Mouse (Mus musculus): ENCODE results near the gene Rnaseh2a. TPM values are rescaled to one million over a fixed set of nuclear protein-coding genes. Genes with fewer than 3 reads are reported as not detected.

Gene Rnaseh2a
- polyA plus RNA-seq, 1 experiment from 2014 or later, result 121 TPM

DNA sequence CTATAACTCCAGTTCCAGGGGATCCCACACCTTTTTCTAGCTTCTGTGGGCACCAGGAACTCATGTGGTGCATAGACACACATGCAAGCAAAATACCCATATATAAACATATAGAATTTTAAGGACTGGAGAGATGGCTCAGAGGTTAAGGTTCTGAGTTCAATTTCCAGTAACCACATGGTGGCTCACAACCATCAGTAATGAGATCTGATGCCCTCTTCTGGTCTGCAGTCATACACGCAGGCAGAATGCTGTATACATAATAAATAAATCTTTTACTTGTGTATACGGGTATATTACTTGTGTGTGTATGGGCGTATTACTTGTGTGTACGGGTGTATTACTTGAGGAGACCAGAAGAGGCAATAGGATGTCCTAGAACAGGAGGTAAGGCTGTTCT is 5.6 kb downstream of the Rnaseh2a start:
- WGBS, result 89% methylated on average over 4 of the region's 4 CpGs
- Histone ChIP-seq H3K9ac (ENCODE audit: low read length) (no peak overlapping the region), H3K36me3 (ENCODE audit: control insufficient read depth, insufficient read depth, low read length) (0 out of 2 replicates have a peak, but pooled peaks cover 3% of the 10 kb centered on the region), H3K4me1 (ENCODE audit: control insufficient read depth, insufficient read depth, low read length) (peaks cover 16% of the 10 kb centered on the region), H3K4me2 (no peak overlapping the region), H3K27ac (ENCODE audit: low read depth, low read length) (no peak overlapping the region), H3K9me3 (ENCODE audit: control insufficient read depth, low read length) (no peaks in the 10 kb centered on the region), H3K27me3 (ENCODE audit: control insufficient read depth, insufficient read depth, low read length) (no peaks in the 10 kb centered on the region), H3K4me3 (ENCODE audit: low read depth, low read length) (no peak overlapping the region)
- ATAC-seq (ENCODE audit: low FRiP score) (no peak), DNase-seq (ENCODE audit: low spot score, missing footprints) (no peak)

GRCm38 (mm10) chr8:84959811-84960210 is 9.8 kb downstream of the Rnaseh2a start:
- no peak for ATAC-seq (ENCODE audit: low FRiP score)
- Histone ChIP-seq H3K9ac (ENCODE audit: low read length) (no peak overlapping the region), H3K27ac (ENCODE audit: low read depth, low read length) (no peak overlapping the region), H3K9me3 (ENCODE audit: control insufficient read depth, low read length) (no peaks in the 10 kb centered on the region), H3K4me3 (ENCODE audit: low read depth, low read length) (no peak overlapping the region), H3K36me3 (ENCODE audit: control insufficient read depth, insufficient read depth, low read length) (0 out of 2 replicates have a peak, but pooled peaks cover 3% of the 10 kb centered on the region), H3K4me2 (no peak overlapping the region), H3K27me3 (ENCODE audit: control insufficient read depth, insufficient read depth, low read length) (no peaks in the 10 kb centered on the region), H3K4me1 (ENCODE audit: control insufficient read depth, insufficient read depth, low read length) (peaks cover under 1% of the 10 kb centered on the region; the same call in 1 of the 2 replicates)
- 89% methylated on average over 7 of the region's 7 CpGs for WGBS
- DNase-seq (ENCODE audit: low spot score, missing footprints), result no peak

- H3K36me3 ChIP-seq (ENCODE audit: control insufficient read depth, insufficient read depth, low read length), result 0 out of 2 replicates have a peak, but pooled peaks cover 3% of the 10 kb centered on the region
- DNase-seq (ENCODE audit: low spot score, missing footprints), result peak; percentile 96
- 54% methylated on average over 2 of the region's 2 CpGs for WGBS
- ATAC-seq (ENCODE audit: low FRiP score), result no peak
- H3K4me1 ChIP-seq (ENCODE audit: control insufficient read depth, insufficient read depth, low read length), result no peaks in the 10 kb centered on the region
- no peaks in the 10 kb centered on the region for H3K9me3 ChIP-seq (ENCODE audit: control insufficient read depth, low read length)
- H3K27ac ChIP-seq (ENCODE audit: low read depth, low read length), result no peak overlapping the region
- H3K9ac ChIP-seq (ENCODE audit: low read length), result no peak overlapping the region
- no peaks in the 10 kb centered on the region; the same call in 1 of the 2 replicates for H3K27me3 ChIP-seq (ENCODE audit: control insufficient read depth, insufficient read depth, low read length)
- H3K4me3 ChIP-seq (ENCODE audit: low read depth, low read length), result no peak overlapping the region
- H3K4me2 ChIP-seq, result no peak overlapping the region
These were observed 12.8 kb downstream of the Rnaseh2a start for GRCm38 (mm10) chr8:84956768-84957167.

GRCm38 (mm10) chr8:84952612-84953255 is 16.8 kb downstream of the Rnaseh2a start:
- Histone ChIP-seq H3K27me3 (ENCODE audit: control insufficient read depth, insufficient read depth, low read length) (peaks cover 9% of the 10 kb centered on the region), H3K27ac (ENCODE audit: low read depth, low read length) (no peak overlapping the region), H3K9ac (ENCODE audit: low read length) (no peak overlapping the region), H3K4me3 (ENCODE audit: low read depth, low read length) (no peak overlapping the region), H3K4me2 (no peak overlapping the region), H3K9me3 (ENCODE audit: control insufficient read depth, low read length) (no peaks in the 10 kb centered on the region), H3K4me1 (ENCODE audit: control insufficient read depth, insufficient read depth, low read length) (no peaks in the 10 kb centered on the region), H3K36me3 (ENCODE audit: control insufficient read depth, insufficient read depth, low read length) (no peaks in the 10 kb centered on the region)
- DNase-seq (ENCODE audit: low spot score, missing footprints) (peak; percentile 76), ATAC-seq (ENCODE audit: low FRiP score) (no peak)
- 9% methylated on average over 18 of the region's 18 CpGs for WGBS

- WGBS, result 17% methylated on average over 12 of the region's 12 CpGs
- Histone ChIP-seq H3K4me2 (no peak overlapping the region), H3K27ac (ENCODE audit: low read depth, low read length) (no peak overlapping the region), H3K4me1 (ENCODE audit: control insufficient read depth, insufficient read depth, low read length) (peaks cover 18% of the 10 kb centered on the region; the same call in 1 of the 2 replicates), H3K4me3 (ENCODE audit: low read depth, low read length) (no peak overlapping the region), H3K9ac (ENCODE audit: low read length) (no peak overlapping the region), H3K27me3 (ENCODE audit: control insufficient read depth, insufficient read depth, low read length) (peaks cover 31% of the 10 kb centered on the region), H3K36me3 (ENCODE audit: control insufficient read depth, insufficient read depth, low read length) (no peaks in the 10 kb centered on the region), H3K9me3 (ENCODE audit: control insufficient read depth, low read length) (no peaks in the 10 kb centered on the region)
- DNase-seq (ENCODE audit: low spot score, missing footprints) (peak; percentile 73), ATAC-seq (ENCODE audit: low FRiP score) (no peak)
These were observed 19.8 kb downstream of the Rnaseh2a start for GRCm38 (mm10) chr8:84949753-84950152.

DNA sequence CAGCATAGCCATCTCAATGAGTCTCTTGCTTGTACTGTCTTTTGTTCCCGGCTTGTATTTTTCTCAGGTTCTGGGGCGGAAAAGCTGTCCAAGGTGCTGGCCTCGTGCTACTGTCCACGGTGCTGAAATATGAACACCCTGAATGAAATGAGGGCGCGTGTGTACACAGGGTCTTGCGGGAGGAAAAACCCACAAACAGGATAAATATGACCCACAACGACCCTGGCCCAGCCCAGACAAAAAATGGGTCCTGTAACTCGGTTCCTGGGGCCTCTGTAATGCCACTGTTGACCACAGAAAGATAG is 22.4 kb downstream of the Rnaseh2a start:
- WGBS, result 15% methylated on average over 9 of the region's 9 CpGs
- Histone ChIP-seq H3K4me3 (ENCODE audit: low read depth, low read length) (no peak overlapping the region), H3K4me2 (no peak overlapping the region), H3K9ac (ENCODE audit: low read length) (no peak overlapping the region), H3K9me3 (ENCODE audit: control insufficient read depth, low read length) (no peaks in the 10 kb centered on the region), H3K27me3 (ENCODE audit: control insufficient read depth, insufficient read depth, low read length) (peaks cover 46% of the 10 kb centered on the region), H3K36me3 (ENCODE audit: control insufficient read depth, insufficient read depth, low read length) (no peaks in the 10 kb centered on the region), H3K27ac (ENCODE audit: low read depth, low read length) (no peak overlapping the region), H3K4me1 (ENCODE audit: control insufficient read depth, insufficient read depth, low read length) (peaks cover 23% of the 10 kb centered on the region)
- DNase-seq (ENCODE audit: low spot score, missing footprints), result no peak
- no peak for ATAC-seq (ENCODE audit: low FRiP score)

DNA sequence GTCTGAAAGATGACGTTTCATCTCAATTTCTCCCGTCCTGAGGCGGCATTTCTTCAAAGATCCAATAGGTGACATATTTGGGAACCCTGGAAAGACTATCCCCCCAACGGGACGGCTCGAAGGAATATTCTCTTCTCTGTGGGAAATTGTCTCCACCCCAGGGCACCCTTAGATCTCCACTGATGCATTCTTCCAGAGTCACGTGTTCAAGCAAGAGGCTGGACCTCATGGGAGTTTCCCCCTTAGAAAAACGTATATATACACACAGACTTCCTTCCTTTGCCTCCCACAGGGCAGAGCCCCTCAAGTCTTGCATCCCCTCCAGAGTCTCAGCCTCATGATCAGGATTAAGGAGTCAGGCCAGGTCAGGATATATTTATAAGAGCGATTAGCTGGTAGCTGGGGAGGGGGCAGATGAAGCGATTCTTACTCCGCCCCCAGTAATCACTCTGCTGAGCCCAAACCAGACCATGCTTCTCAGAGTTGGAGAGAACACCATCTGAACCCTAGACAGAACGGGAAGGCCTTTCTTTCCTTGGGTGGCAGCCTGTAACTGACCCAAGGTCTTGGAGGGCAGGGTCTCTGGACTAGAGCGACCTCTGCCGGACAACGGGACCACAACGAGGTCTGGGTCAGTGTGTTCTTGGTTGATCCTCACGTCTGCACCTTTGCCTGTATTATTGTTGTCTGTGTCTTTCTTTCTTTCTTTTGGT is 22.9 kb downstream of the Rnaseh2a start, which contains the start of gene Rtbdn:
TSS of gene Rtbdn (plus strand) at position 464 of the 713 bp plus-strand sequence.
- DNase-seq (ENCODE audit: low spot score, missing footprints) (peak; percentile 91), ATAC-seq (ENCODE audit: low FRiP score) (0 out of 2 replicates have a peak, but pooled peaks have one; percentile 27)
- peak within 1 kb of the TSS; percentile 57 for H3K4me3 ChIP-seq (ENCODE audit: low read depth, low read length)
- no peak within 1 kb of the TSS for H3K27ac ChIP-seq (ENCODE audit: low read depth, low read length)
- H3K36me3 ChIP-seq (ENCODE audit: control insufficient read depth, insufficient read depth, low read length), result no peaks in the 10 kb centered on the region
- peak within 1 kb of the TSS; percentile 62 for H3K9ac ChIP-seq (ENCODE audit: low read length)
- H3K4me2 ChIP-seq, result peak within 1 kb of the TSS; percentile 92
- no peaks in the 10 kb centered on the region for H3K9me3 ChIP-seq (ENCODE audit: control insufficient read depth, low read length)
- peaks cover 46% of the 10 kb centered on the region for H3K27me3 ChIP-seq (ENCODE audit: control insufficient read depth, insufficient read depth, low read length)
- H3K4me1 ChIP-seq (ENCODE audit: control insufficient read depth, insufficient read depth, low read length), result peaks cover 23% of the 10 kb centered on the region
- WGBS, result 9% methylated on average over 17 of the region's 17 CpGs

DNA sequence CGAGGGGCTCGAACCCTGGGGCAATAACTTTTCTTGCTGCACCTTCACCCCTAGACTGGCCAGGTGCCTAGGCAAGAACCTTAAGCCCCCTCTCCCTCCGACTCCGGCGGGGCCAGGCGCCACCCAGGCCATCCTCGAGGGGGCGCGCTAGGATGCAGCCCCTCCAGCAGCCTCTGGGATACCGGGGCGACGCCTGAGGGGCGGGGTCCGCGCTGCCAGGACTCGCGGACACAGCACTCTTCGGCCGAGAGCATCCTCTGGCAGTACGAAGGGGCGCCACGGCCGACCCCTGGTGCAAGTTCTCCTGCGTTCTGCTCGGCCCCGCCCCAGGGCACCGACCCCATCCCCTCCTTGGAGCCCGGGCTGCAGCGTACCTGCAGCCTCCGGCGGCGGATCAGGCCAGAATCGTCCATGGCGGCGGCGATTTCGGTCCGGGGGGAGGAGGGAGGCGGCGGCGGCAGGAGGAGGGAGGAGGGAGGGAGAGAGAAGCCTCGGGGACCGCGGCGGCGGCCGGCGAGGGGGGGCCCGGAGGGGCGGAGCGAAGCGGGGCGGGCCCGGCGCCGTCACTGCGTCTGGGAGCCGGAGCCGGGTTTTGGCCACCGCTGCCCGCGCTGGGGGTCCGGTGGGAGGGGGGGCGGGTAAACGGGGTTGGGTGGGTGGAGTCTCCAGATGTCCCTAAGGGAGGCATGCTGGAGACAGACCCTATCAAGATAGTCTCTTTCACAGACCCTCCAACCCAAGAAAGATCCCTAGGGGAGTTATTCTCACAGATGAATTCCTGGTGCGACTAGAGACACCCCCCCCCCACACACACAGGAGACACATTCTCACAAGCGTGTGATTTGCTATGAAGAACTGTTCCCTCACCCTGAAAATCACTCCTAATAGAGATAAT is 23.7 kb downstream of the Rnaseh2a start:
- Histone ChIP-seq H3K4me2 (peak overlapping the region; percentile 92), H3K27ac (ENCODE audit: low read depth, low read length) (no peak overlapping the region), H3K4me3 (ENCODE audit: low read depth, low read length) (peak overlapping the region; percentile 57), H3K4me1 (ENCODE audit: control insufficient read depth, insufficient read depth, low read length) (peaks cover 23% of the 10 kb centered on the region), H3K9me3 (ENCODE audit: control insufficient read depth, low read length) (no peaks in the 10 kb centered on the region), H3K36me3 (ENCODE audit: control insufficient read depth, insufficient read depth, low read length) (no peaks in the 10 kb centered on the region), H3K9ac (ENCODE audit: low read length) (peak overlapping the region; percentile 62), H3K27me3 (ENCODE audit: control insufficient read depth, insufficient read depth, low read length) (peaks cover 46% of the 10 kb centered on the region)
- DNase-seq (ENCODE audit: low spot score, missing footprints), result peak; percentile 97
- 0% methylated on average over 46 of the region's 67 CpGs for WGBS
- peak; percentile 73 for ATAC-seq (ENCODE audit: low FRiP score)
